Mouse (Mus musculus) neural tube, postnatal 0 days (tissue): ENCODE results near the gene Olfr224. TPM values are rescaled to one million over a fixed set of nuclear protein-coding genes. Genes with fewer than 3 reads are reported as not detected.

Experiments used
- polyA plus RNA-seq: library from polyadenylated mRNA; unstranded; fragments of >200 nt; fragmentation: Nextera tagmentation; extraction: Ambion mirVana; gene quantifications from 2 replicates; pipeline ENCODE4 v1.2.1, GENCODE M21; 2015

The Olfr224 gene
- 0.09 and 0.23 TPM in 2 replicates for polyA plus RNA-seq

GRCm38 (mm10) chr11:58570405-58570804 is at the start of gene Olfr224:
Gene Olfr224 (minus strand): TSS chr11:58570553.

GRCm38 (mm10) chr11:58615975-58616374 is 45.6 kb upstream of the Olfr224 start, which contains the start of gene 2210407C18Rik:
Gene 2210407C18Rik (minus strand): TSS chr11:58616075.

GRCm38 (mm10) chr11:58594814-58595213 is 24.5 kb upstream of the Olfr224 start, which contains the start of gene Olfr324:
Gene Olfr324 (plus strand): TSS chr11:58595114.

GRCm38 (mm10) chr11:58577430-58577829 is 7.1 kb upstream of the Olfr224 start, which contains the start of gene Olfr325:
Gene Olfr325 (plus strand): TSS chr11:58577730.

GRCm38 (mm10) chr11:58555536-58555935 is 14.8 kb downstream of the Olfr224 start, which contains the start of gene Olfr328:
Gene Olfr328 (minus strand): TSS chr11:58555636.

GRCm38 (mm10) chr11:58546322-58546721 is 24.0 kb downstream of the Olfr224 start, which contains the start of gene Olfr329-ps:
Gene Olfr329-ps (minus strand): TSS chr11:58546422.

GRCm38 (mm10) chr11:58534736-58535135 is 35.6 kb downstream of the Olfr224 start, which contains the start of gene Olfr330:
Gene Olfr330 (minus strand): TSS chr11:58534836.

Other genes with a start within 250 kb of the Olfr224 start
- gene Zfp672, start 240.2 kb downstream of the Olfr224 start, polyA plus RNA-seq: 48.4 and 48.9 TPM in 2 replicates
- gene Sh3bp5l, start 239.8 kb downstream of the Olfr224 start, polyA plus RNA-seq: 39.3 and 41.8 TPM in 2 replicates
- gene Lypd8, start 191.5 kb downstream of the Olfr224 start, polyA plus RNA-seq: not detected in 2 replicates
- not detected in 2 replicates for gene 1810065E05Rik, start 149.4 kb downstream of the Olfr224 start, polyA plus RNA-seq
- gene Gm12253, start 138.0 kb downstream of the Olfr224 start, polyA plus RNA-seq: not detected in 2 replicates
- gene Lypd9, start 117.6 kb downstream of the Olfr224 start, polyA plus RNA-seq: not detected in 2 replicates
- not detected in 2 replicates for gene Olfr30, start 108.3 kb downstream of the Olfr224 start, polyA plus RNA-seq
- not detected in 2 replicates for gene Olfr332, start 78.0 kb downstream of the Olfr224 start, polyA plus RNA-seq
- gene Olfr331, start 68.0 kb downstream of the Olfr224 start, polyA plus RNA-seq: not detected in 2 replicates
- gene Olfr330, start 35.7 kb downstream of the Olfr224 start, polyA plus RNA-seq: 0.17 TPM in 1 of 2 replicates, not detected in the other
- 0.04 and 0.08 TPM in 2 replicates for gene Olfr329-ps, start 24.1 kb downstream of the Olfr224 start, polyA plus RNA-seq
- 0.12 and 0.18 TPM in 2 replicates for gene Olfr328, start 14.9 kb downstream of the Olfr224 start, polyA plus RNA-seq
- not detected in 2 replicates for gene Olfr325, start 7.2 kb upstream of the Olfr224 start, polyA plus RNA-seq
- gene Olfr324, start 24.6 kb upstream of the Olfr224 start, polyA plus RNA-seq: 0.21 and 0.41 TPM in 2 replicates
- not detected in 2 replicates for gene 2210407C18Rik, start 45.5 kb upstream of the Olfr224 start, polyA plus RNA-seq
- gene Olfr323, start 59.9 kb upstream of the Olfr224 start, polyA plus RNA-seq: not detected in 2 replicates
- 0.46 and 0.47 TPM in 2 replicates for gene Trim58, start 69.9 kb upstream of the Olfr224 start, polyA plus RNA-seq
- not detected in 2 replicates for gene Olfr322, start 88.2 kb upstream of the Olfr224 start, polyA plus RNA-seq
- gene Olfr320, start 110.5 kb upstream of the Olfr224 start, polyA plus RNA-seq: not detected in 2 replicates
- not detected in 2 replicates for gene Olfr319, start 128.6 kb upstream of the Olfr224 start, polyA plus RNA-seq
- not detected in 2 replicates for gene Olfr318, start 153.5 kb upstream of the Olfr224 start, polyA plus RNA-seq
- not detected in 2 replicates for gene Olfr317, start 168.7 kb upstream of the Olfr224 start, polyA plus RNA-seq
- gene Olfr316, start 182.2 kb upstream of the Olfr224 start, polyA plus RNA-seq: not detected in 2 replicates
- not detected in 2 replicates for gene Olfr315, start 202.6 kb upstream of the Olfr224 start, polyA plus RNA-seq
- gene Olfr314, start 212.4 kb upstream of the Olfr224 start, polyA plus RNA-seq: not detected in 2 replicates
- 15.4 and 16.6 TPM in 2 replicates for gene Fam183b, start 231.4 kb upstream of the Olfr224 start, polyA plus RNA-seq
- gene Olfr313, start 244.4 kb upstream of the Olfr224 start, polyA plus RNA-seq: not detected in 2 replicates